ENCODE assay signal across 8 mouse cellular contexts in the genomic region with DNA sequence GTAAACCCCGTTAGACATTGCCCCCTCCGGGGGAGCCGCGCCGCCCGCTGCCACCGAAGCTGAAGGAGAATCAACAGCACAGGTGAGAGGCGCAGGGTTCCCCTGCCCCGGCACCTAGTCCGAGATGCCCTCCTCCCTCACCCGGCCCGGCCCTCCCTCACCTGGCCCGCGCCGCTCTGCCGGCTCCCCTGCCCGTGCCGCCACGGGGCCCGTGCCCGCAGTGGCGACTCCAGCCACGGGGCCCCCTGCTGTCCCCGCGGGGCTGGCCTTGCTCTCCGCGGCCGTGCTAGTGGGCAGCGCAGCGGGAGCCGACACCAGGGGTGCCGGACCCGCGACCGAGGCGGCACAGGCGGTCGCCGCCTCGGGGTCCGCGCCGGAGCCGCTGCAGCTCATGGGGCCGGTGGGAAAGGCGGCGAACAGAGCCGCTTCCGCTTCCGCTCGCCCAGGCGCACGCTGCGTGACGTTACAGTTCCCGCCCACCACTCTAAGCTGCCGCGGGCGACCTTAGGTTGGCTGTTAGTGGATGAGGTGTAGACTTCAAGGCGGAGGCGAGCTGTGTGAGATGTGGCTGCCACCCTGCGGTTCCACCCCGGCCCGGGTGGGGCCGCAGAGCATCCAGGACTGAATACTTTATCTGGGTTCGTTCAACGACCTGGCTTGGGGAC. TPM values are rescaled to one million over a fixed set of nuclear protein-coding genes. Genes with fewer than 3 reads are reported as not detected.
DNase-seq lines count a peak whose midpoint lies in the region; ATAC-seq and TF ChIP-seq lines count a peak whose summit lies in the region.

TSS of gene Taf10 (minus strand) at position 436 of the 665 bp plus-strand sequence.

- peak; percentile 98 for ATAC-seq in forebrain, embryonic 11.5 days (replicated peaks; ENCODE audit: low FRiP score)
- peak; percentile 95 for ATAC-seq in heart, embryonic 15.5 days (replicated peaks; ENCODE audit: insufficient number of reproducible peaks, insufficient read depth, low FRiP score, low read depth)
- peak; percentile 99 for ATAC-seq in liver, embryonic 15.5 days (ENCODE audit: insufficient read depth)
- ATAC-seq in neural tube, embryonic 11.5 days (ENCODE audit: insufficient read depth, low FRiP score, low TSS enrichment) = peak; percentile 96
- peak; percentile 96 for ATAC-seq in stomach, embryonic 16.5 days (ENCODE audit: insufficient read depth, low FRiP score)

- TF ChIP-seq CTCF in E14TG2a.4 (conservative IDR thresholded peaks at IDR 0.05; ENCODE audit: low read length) = no peak

- H3K4me3 ChIP-seq in E14TG2a.4 (replicated peaks; ENCODE audit: low read length) = peak within 1 kb of the TSS; percentile 95
- peak within 1 kb of the TSS; percentile 96 for H3K4me3 ChIP-seq in forebrain, embryonic 11.5 days (ENCODE audit: low read depth, low read length)
- peak within 1 kb of the TSS; percentile 77 for H3K4me3 ChIP-seq in heart, embryonic 15.5 days
- H3K4me3 ChIP-seq in liver, embryonic 15.5 days (replicated peaks) = peak within 1 kb of the TSS; percentile 97
- peak within 1 kb of the TSS; percentile 98 for H3K4me3 ChIP-seq in neural tube, embryonic 11.5 days (ENCODE audit: low read depth, low read length)
- H3K4me3 ChIP-seq in stomach, embryonic 16.5 days (replicated peaks; ENCODE audit: low read length) = peak within 1 kb of the TSS; percentile 73

- WGBS in forebrain, embryonic 11.5 days = under 1% methylated on average over 59 of the region's 67 CpGs
- under 1% methylated on average over 65 of the region's 67 CpGs for WGBS in heart, embryonic 15.5 days
- under 1% methylated on average over 67 of the region's 67 CpGs for WGBS in liver, embryonic 15.5 days (ENCODE audit: insufficient replicate concordance)
- under 1% methylated on average over 64 of the region's 67 CpGs for WGBS in neural tube, embryonic 11.5 days
- under 1% methylated on average over 54 of the region's 67 CpGs for WGBS in stomach, embryonic 16.5 days

- peak within 1 kb of the TSS; percentile 19; the same call in 1 of the 2 replicates for H3K27ac ChIP-seq in forebrain, embryonic 11.5 days (ENCODE audit: low read depth, low read length)
- H3K27ac ChIP-seq in heart, embryonic 15.5 days = peak within 1 kb of the TSS; percentile 79
- peak within 1 kb of the TSS; percentile 87 for H3K27ac ChIP-seq in liver, embryonic 15.5 days (replicated peaks)
- peak within 1 kb of the TSS; percentile 63 for H3K27ac ChIP-seq in neural tube, embryonic 11.5 days (ENCODE audit: low read depth, low read length)
- H3K27ac ChIP-seq in stomach, embryonic 16.5 days (ENCODE audit: low read length) = peak within 1 kb of the TSS; percentile 84

- peaks cover 74% of the 10 kb centered on the region for H3K36me3 ChIP-seq in E14TG2a.4 (ENCODE audit: insufficient read depth, low read length)
- peaks cover 5% of the 10 kb centered on the region; the same call in 1 of the 2 replicates for H3K36me3 ChIP-seq in forebrain, embryonic 11.5 days (ENCODE audit: control insufficient read depth, insufficient read depth, low read length)
- peaks cover 45% of the 10 kb centered on the region for H3K36me3 ChIP-seq in heart, embryonic 15.5 days
- peaks cover 70% of the 10 kb centered on the region for H3K36me3 ChIP-seq in liver, embryonic 15.5 days (replicated peaks)
- H3K36me3 ChIP-seq in neural tube, embryonic 11.5 days (ENCODE audit: control insufficient read depth, insufficient read depth, low read length) = peaks cover 6% of the 10 kb centered on the region
- peaks cover 14% of the 10 kb centered on the region for H3K36me3 ChIP-seq in stomach, embryonic 16.5 days (ENCODE audit: control insufficient read depth, insufficient read depth, low read length)

- H3K9ac ChIP-seq in forebrain, embryonic 11.5 days (ENCODE audit: low read length) = peak within 1 kb of the TSS; percentile 91
- peak within 1 kb of the TSS; percentile 91 for H3K9ac ChIP-seq in heart, embryonic 15.5 days
- H3K9ac ChIP-seq in liver, embryonic 15.5 days = peak within 1 kb of the TSS; percentile 93
- H3K9ac ChIP-seq in neural tube, embryonic 11.5 days (ENCODE audit: low read length) = peak within 1 kb of the TSS; percentile 86
- peak within 1 kb of the TSS; percentile 90 for H3K9ac ChIP-seq in stomach, embryonic 16.5 days (ENCODE audit: low read length)

- peak within 1 kb of the TSS; percentile 86 for H3K4me2 ChIP-seq in forebrain, embryonic 11.5 days (ENCODE audit: low read depth, low read length, severe bottlenecking)
- peak within 1 kb of the TSS; percentile 87 for H3K4me2 ChIP-seq in heart, embryonic 15.5 days
- H3K4me2 ChIP-seq in liver, embryonic 15.5 days = peak within 1 kb of the TSS; percentile 89
- peak within 1 kb of the TSS; percentile 86 for H3K4me2 ChIP-seq in neural tube, embryonic 11.5 days (ENCODE audit: low read depth)
- H3K4me2 ChIP-seq in stomach, embryonic 16.5 days (ENCODE audit: low read depth, low read length) = peak within 1 kb of the TSS; percentile 72

- H3K9me3 ChIP-seq in E14TG2a.4 (ENCODE audit: low read length) = no peaks in the 10 kb centered on the region
- H3K9me3 ChIP-seq in forebrain, embryonic 11.5 days (ENCODE audit: control insufficient read depth, low read length) = no peaks in the 10 kb centered on the region
- no peaks in the 10 kb centered on the region for H3K9me3 ChIP-seq in heart, embryonic 15.5 days (replicated peaks)
- H3K9me3 ChIP-seq in liver, embryonic 15.5 days (replicated peaks) = no peaks in the 10 kb centered on the region
- H3K9me3 ChIP-seq in neural tube, embryonic 11.5 days (ENCODE audit: control insufficient read depth, low read length) = no peaks in the 10 kb centered on the region
- no peaks in the 10 kb centered on the region for H3K9me3 ChIP-seq in stomach, embryonic 16.5 days (replicated peaks; ENCODE audit: control insufficient read depth, low read length)

- DNase-seq in c-Kit-positive CD71-negative TER-119-negative erythroid progenitor cells, embryonic 14.5 days (ENCODE audit: low read depth) = peak; percentile 77
- peak; percentile 93 for DNase-seq in forebrain, embryonic 11.5 days (ENCODE audit: low spot score)
- peak; percentile 88 to 94 for DNase-seq in kidney, postnatal 25 days
- peak; percentile 91 for DNase-seq in neural tube, embryonic 11.5 days (ENCODE audit: low spot score)

- no peaks in the 10 kb centered on the region for H3K27me3 ChIP-seq in E14TG2a.4 (ENCODE audit: insufficient read depth, low read length)
- no peaks in the 10 kb centered on the region for H3K27me3 ChIP-seq in forebrain, embryonic 11.5 days (ENCODE audit: control insufficient read depth, insufficient read depth, low read length)
- H3K27me3 ChIP-seq in heart, embryonic 15.5 days = no peaks in the 10 kb centered on the region
- no peaks in the 10 kb centered on the region for H3K27me3 ChIP-seq in liver, embryonic 15.5 days
- H3K27me3 ChIP-seq in neural tube, embryonic 11.5 days (ENCODE audit: control insufficient read depth, insufficient read depth, low read length) = no peaks in the 10 kb centered on the region
- H3K27me3 ChIP-seq in stomach, embryonic 16.5 days (ENCODE audit: control insufficient read depth, insufficient read depth, low read length) = no peaks in the 10 kb centered on the region

- peaks cover 36% of the 10 kb centered on the region for H3K4me1 ChIP-seq in E14TG2a.4 (replicated peaks; ENCODE audit: low read depth, low read length)
- no peaks in the 10 kb centered on the region; the same call in 1 of the 2 replicates for H3K4me1 ChIP-seq in forebrain, embryonic 11.5 days (replicated peaks; ENCODE audit: control insufficient read depth, insufficient read depth, low read length)
- peaks cover 19% of the 10 kb centered on the region for H3K4me1 ChIP-seq in heart, embryonic 15.5 days (replicated peaks)
- H3K4me1 ChIP-seq in liver, embryonic 15.5 days (replicated peaks) = peaks cover 43% of the 10 kb centered on the region
- H3K4me1 ChIP-seq in neural tube, embryonic 11.5 days (ENCODE audit: control insufficient read depth, insufficient read depth, low read length) = peaks cover 7% of the 10 kb centered on the region
- peaks cover 20% of the 10 kb centered on the region for H3K4me1 ChIP-seq in stomach, embryonic 16.5 days (ENCODE audit: control insufficient read depth, insufficient read depth, low read length)

RNA-seq across cellular contexts. Expression of gene Taf10, which starts in this region (rescaled TPM):
- polyA plus RNA-seq in forebrain, embryonic 11.5 days (2014; fragmentation: Nextera tagmentation; extraction: Ambion mirVana) = 196 and 204 TPM in 2 replicates
- 90.0 and 105 TPM in 2 replicates for polyA plus RNA-seq in heart, embryonic 15.5 days (2015; fragmentation: Nextera tagmentation; extraction: Ambion mirVana)
- polyA plus RNA-seq in liver, embryonic 15.5 days (2015; fragmentation: Nextera tagmentation; extraction: Ambion mirVana) = 110 and 117 TPM in 2 replicates
- 183 and 191 TPM in 2 replicates for polyA plus RNA-seq in neural tube, embryonic 11.5 days (2014; fragmentation: Nextera tagmentation; extraction: Ambion mirVana)
- 72.5 and 73.2 TPM in 2 replicates for polyA plus RNA-seq in stomach, embryonic 16.5 days (2015; fragmentation: Nextera tagmentation; extraction: Ambion mirVana)

Comparison
In these comparisons a context has a peak if more than half of its experiments do, and no peak if none do; other contexts are left out.
1. Peak in every context shown above with its lines: DNase-seq, ATAC-seq, H3K4me3 ChIP-seq and H3K27ac ChIP-seq.
2. H3K27ac ChIP-seq: peak in every context shown above with its lines; median percentile 87 in liver, embryonic 15.5 days; 84 in stomach, embryonic 16.5 days; 79 in heart, embryonic 15.5 days; 63 in neural tube, embryonic 11.5 days; 19 in forebrain, embryonic 11.5 days.